In the genomic region with DNA sequence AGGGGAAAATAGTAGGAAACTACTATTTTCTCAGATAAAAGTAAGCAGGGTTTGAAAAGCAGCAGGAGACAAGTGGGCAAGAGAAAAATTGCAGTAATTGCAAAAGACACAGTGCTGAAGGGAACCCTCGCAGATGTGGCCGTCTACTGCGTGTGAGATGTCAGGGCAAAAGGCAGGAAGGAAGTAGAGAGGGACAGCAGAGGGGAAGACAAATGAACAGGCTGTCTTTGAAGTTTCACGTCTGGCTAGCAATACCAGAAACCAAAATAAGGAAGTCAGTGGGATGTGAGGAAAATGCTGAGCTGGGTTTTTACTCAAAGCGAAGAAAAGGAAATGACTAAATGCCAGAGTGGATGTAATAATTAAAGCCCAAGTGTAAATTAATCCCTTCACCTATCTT, we compare ENCODE assay signal across 15 mouse cellular contexts. TPM values are rescaled to one million over a fixed set of nuclear protein-coding genes. Genes with fewer than 3 reads are reported as not detected.
DNase-seq lines count a peak whose midpoint lies in the region; ATAC-seq and TF ChIP-seq lines count a peak whose summit lies in the region.
"Had no signal": no experiment of that assay in that cellular context is flagged by ENCODE, and none has a peak within 500 bp of the region (broad histone marks: within the 10 kb centered on the region; RNA-seq: fewer than 3 reads in every experiment).

No protein-coding gene starts in this region.

- H3K36me3 ChIP-seq in kidney, embryonic 16.5 days (ENCODE audit: insufficient read depth, low read length) = no peaks in the 10 kb centered on the region
- no peaks in the 10 kb centered on the region for H3K36me3 ChIP-seq in midbrain, embryonic 15.5 days (replicated peaks)
- H3K36me3 ChIP-seq in stomach, postnatal 0 days (ENCODE audit: control insufficient read depth, insufficient read depth, low read length) = no peaks in the 10 kb centered on the region
- H3K36me3 ChIP-seq: embryonic facial prominence, embryonic 10.5 days; hindbrain, embryonic 10.5 days; midbrain, embryonic 13.5 days had no signal

- no peak overlapping the region for H3K9ac ChIP-seq in kidney, embryonic 16.5 days (replicated peaks; ENCODE audit: low read length)
- no peak overlapping the region for H3K9ac ChIP-seq in midbrain, embryonic 15.5 days
- no peak overlapping the region for H3K9ac ChIP-seq in stomach, postnatal 0 days (ENCODE audit: low read length)
- H3K9ac ChIP-seq: midbrain, embryonic 13.5 days had no signal

- ATAC-seq in kidney, embryonic 16.5 days (ENCODE audit: low FRiP score, low TSS enrichment) = no peak
- ATAC-seq in midbrain, embryonic 15.5 days (replicated peaks) = no peak
- ATAC-seq in stomach, postnatal 0 days (ENCODE audit: low FRiP score, low TSS enrichment) = no peak
- ATAC-seq: forebrain, embryonic 16.5 days; midbrain, embryonic 13.5 days had no signal

- H3K4me3 ChIP-seq in kidney, embryonic 16.5 days (ENCODE audit: low read length) = no peak overlapping the region
- H3K4me3 ChIP-seq in midbrain, embryonic 15.5 days = no peak overlapping the region
- no peak overlapping the region for H3K4me3 ChIP-seq in stomach, postnatal 0 days (ENCODE audit: low read depth, low read length)
- H3K4me3 ChIP-seq: embryonic facial prominence, embryonic 10.5 days; erythroblast, embryonic 14.5 days; hindbrain, embryonic 10.5 days; midbrain, embryonic 13.5 days had no signal

- H3K27me3 ChIP-seq in kidney, embryonic 16.5 days (ENCODE audit: insufficient read depth, low read length) = no peaks in the 10 kb centered on the region; the same call in 1 of the 2 replicates
- H3K27me3 ChIP-seq in midbrain, embryonic 15.5 days (replicated peaks) = no peaks in the 10 kb centered on the region
- no peaks in the 10 kb centered on the region for H3K27me3 ChIP-seq in stomach, postnatal 0 days (ENCODE audit: control insufficient read depth, insufficient read depth, low read length)

- WGBS in kidney, embryonic 16.5 days = 46% methylated on average over 5 of the region's 5 CpGs
- 73% methylated on average over 5 of the region's 5 CpGs for WGBS in midbrain, embryonic 15.5 days
- WGBS in stomach, postnatal 0 days = 58% methylated on average over 5 of the region's 5 CpGs

- no peak for TF ChIP-seq EP300 in stomach, postnatal 0 days (optimal IDR thresholded peaks at IDR 0.05)

- no peaks in the 10 kb centered on the region for H3K4me1 ChIP-seq in kidney, embryonic 16.5 days (ENCODE audit: insufficient read depth, low read length)
- no peaks in the 10 kb centered on the region for H3K4me1 ChIP-seq in midbrain, embryonic 15.5 days
- no peaks in the 10 kb centered on the region for H3K4me1 ChIP-seq in stomach, postnatal 0 days (replicated peaks; ENCODE audit: control insufficient read depth, insufficient read depth)
- H3K4me1 ChIP-seq: embryonic facial prominence, embryonic 10.5 days; hindbrain, embryonic 10.5 days; midbrain, embryonic 13.5 days had no signal

- no peak overlapping the region for H3K27ac ChIP-seq in kidney, embryonic 16.5 days (ENCODE audit: low read length)
- H3K27ac ChIP-seq in midbrain, embryonic 15.5 days = no peak overlapping the region
- H3K27ac ChIP-seq in stomach, postnatal 0 days (replicated peaks) = no peak overlapping the region
- H3K27ac ChIP-seq: embryonic facial prominence, embryonic 10.5 days; hindbrain, embryonic 10.5 days; midbrain, embryonic 13.5 days had no signal

- no peaks in the 10 kb centered on the region for H3K9me3 ChIP-seq in kidney, embryonic 16.5 days (ENCODE audit: low read length)
- H3K9me3 ChIP-seq in midbrain, embryonic 15.5 days = no peaks in the 10 kb centered on the region
- H3K9me3 ChIP-seq in stomach, postnatal 0 days (ENCODE audit: control insufficient read depth, low read length) = no peaks in the 10 kb centered on the region
- H3K9me3 ChIP-seq: embryonic facial prominence, embryonic 10.5 days; hindbrain, embryonic 10.5 days; midbrain, embryonic 13.5 days had no signal

- TF ChIP-seq CTCF in stomach, postnatal 0 days (IDR thresholded peaks at IDR 0.05; ENCODE audit: low read depth) = no peak

- peak; percentile 11 for DNase-seq in kidney, postnatal 10 days
- peak; percentile 1 to 2 for DNase-seq in spleen, postnatal 36 days (ENCODE audit: low spot score in 2 of 2)
- DNase-seq in spleen, postnatal 14 days (ENCODE audit: low spot score in 2 of 2) = no peak
- peak; percentile 18 for DNase-seq in lung, postnatal 25 days (ENCODE audit: low spot score)
- peak; percentile 2 for DNase-seq in yolk sac, embryonic 10.5 days (ENCODE audit: low spot score)
- no peak for DNase-seq in stomach, postnatal 0 days (ENCODE audit: low spot score)
- DNase-seq: adrenal gland, postnatal 10 days; cerebellum, postnatal 25 days had no signal

- H3K4me2 ChIP-seq in kidney, embryonic 16.5 days (replicated peaks; ENCODE audit: low read depth, low read length) = no peak overlapping the region
- H3K4me2 ChIP-seq in midbrain, embryonic 15.5 days = no peak overlapping the region
- no peak overlapping the region for H3K4me2 ChIP-seq in stomach, postnatal 0 days (replicated peaks; ENCODE audit: low read depth)
- H3K4me2 ChIP-seq: midbrain, embryonic 13.5 days had no signal

RNA-seq across cellular contexts. Expression of gene Ophn1, which starts 30.7 kb away (rescaled TPM):
- 16.0 and 16.3 TPM in 2 replicates for polyA plus RNA-seq in kidney, embryonic 16.5 days (2015; fragmentation: Nextera tagmentation; extraction: Ambion mirVana)
- polyA plus RNA-seq in midbrain, embryonic 15.5 days (2015; fragmentation: Nextera tagmentation; extraction: Ambion mirVana) = 40.1 and 46.6 TPM in 2 replicates
- 6.7 and 7.0 TPM in 2 replicates for polyA plus RNA-seq in stomach, postnatal 0 days (2015; fragmentation: Nextera tagmentation; extraction: Ambion mirVana)
- polyA plus RNA-seq: erythroblast, embryonic 14.5 days had no signal

Comparison
In these comparisons a context has a peak if more than half of its experiments do, and no peak if none do; other contexts are left out.
1. DNase-seq: peak in kidney, postnatal 10 days (single experiment), spleen, postnatal 36 days (2 of 2), lung, postnatal 25 days (single experiment) and yolk sac, embryonic 10.5 days (single experiment); none in spleen, postnatal 14 days (0 of 2) and stomach, postnatal 0 days (single experiment).